Mouse (Mus musculus) activated CD4-positive, CD25-positive, alpha-beta regulatory T cell, adult 4 months (primary cell): ENCODE data around the gene Hap1. TPM values are rescaled to one million over a fixed set of nuclear protein-coding genes. Genes with fewer than 3 reads are reported as not detected.
A peak's percentile ranks its signal among the peaks of the same experiment; 100 is the strongest.
"Not testable (repeated sequence)": the region's sequence is repeated elsewhere in the genome, so short reads cannot be mapped to it uniquely, and the experiment has no call there.

Experiments used
- ATAC-seq: one replicate; pipeline ENCODE4 v1.8.0; 2017
- polyA plus RNA-seq, 2 experiments: library from polyadenylated mRNA; unstranded; fragments of 100-300 nt; shearing (Covaris generic); gene quantifications; one replicate each; pipeline ENCODE4 v1.2.1; 2017

Gene Hap1
- polyA plus RNA-seq, 2 experiments from 2014 or later: 0.87 TPM; not detected in 1

DNA sequence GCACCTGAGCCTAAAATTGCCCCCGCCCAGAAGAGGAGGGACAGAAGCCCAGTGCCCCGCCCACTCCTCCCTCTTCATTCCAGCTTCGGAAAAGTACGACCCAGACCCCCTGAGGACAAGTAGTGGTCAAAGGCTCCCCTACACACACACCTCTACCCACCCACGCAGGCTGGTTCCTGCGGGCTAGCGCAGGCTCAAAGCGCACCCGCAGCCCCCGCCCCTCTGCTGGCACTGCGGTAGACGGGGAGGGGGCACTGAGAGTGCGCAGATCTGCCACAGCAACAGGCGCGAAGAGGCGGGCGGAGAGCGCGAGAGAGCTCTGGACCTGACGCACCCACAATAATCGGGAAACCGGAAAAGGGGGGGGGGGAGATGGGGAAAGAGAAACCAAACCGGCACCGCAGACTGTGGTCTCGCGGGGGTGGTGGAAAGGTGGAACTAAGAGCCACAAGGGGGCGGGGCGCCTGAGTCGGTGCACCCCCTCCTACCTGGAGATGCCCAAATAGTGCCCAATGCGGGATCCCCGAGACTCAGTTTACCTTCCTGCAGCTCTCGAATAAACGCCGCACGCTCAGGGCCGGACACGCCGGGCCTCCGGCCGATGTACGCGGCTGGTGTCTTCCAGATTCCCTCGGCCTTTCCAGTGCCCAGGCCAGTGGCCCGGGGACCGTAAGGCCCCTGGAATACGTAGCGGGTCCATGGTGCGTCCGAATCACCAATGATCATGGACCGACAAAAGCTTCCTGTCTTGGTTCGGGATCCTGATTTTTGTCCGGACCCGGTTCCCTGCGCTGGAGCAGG, 577 bp downstream of the Hap1 start:
- ATAC-seq: peak; percentile 73

DNA sequence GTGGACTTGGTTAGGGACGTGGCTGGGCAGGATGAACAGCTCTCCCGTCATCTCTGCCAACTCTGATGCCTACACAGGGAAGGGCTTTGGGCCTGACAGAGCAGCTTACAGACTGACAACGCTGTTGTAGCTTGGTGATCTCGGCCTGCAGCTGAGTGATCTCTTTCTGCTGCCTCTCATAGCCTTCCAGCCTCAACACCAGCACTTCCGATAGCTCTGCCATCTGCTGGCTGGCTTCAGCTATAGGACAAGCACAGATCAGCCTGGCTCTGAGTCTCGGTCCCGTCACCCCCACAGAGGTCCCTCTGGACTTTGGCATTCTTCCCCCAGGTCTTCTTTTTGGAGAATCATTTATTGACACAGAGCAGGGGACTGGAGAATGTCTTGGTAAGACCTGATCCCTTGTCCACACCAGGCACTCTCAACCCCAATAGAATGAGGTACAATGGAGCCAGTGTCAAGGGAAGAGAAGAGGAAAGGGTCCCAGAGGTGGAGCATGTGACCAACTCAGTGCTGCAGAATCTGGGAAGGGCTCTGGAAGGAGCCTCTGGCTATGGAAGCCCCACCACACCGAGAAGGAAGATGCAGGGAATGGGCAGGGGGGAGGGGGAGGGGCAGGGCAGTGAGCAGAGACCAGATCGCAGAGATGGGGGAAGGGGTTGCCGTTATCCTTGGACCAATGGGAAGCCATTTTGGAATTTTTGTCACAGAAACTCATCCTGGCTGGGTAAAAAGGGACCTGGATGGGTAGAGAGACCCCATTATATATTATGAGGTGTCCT, 3.7 kb downstream of the Hap1 start:
- ATAC-seq: no peak

DNA sequence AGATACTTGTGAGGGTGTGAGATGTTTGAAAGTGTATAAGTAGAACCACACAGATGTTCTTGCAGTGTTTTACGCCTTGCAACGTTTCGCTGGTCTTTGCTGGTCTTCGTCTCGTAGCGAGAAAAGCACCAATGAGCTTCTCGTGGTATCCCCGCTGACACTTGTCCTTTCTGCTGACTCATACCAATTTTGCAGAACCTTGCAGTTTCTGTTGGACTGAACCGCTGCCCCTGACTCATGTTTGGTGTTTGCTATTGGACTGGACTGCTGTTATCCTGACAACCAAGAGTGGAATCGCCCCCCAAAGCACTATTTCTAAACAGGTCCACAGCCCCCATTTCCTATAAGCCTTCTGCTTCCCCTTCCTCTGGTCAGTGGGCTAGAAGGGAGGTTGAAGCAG, 11.7 kb downstream of the Hap1 start:
- no peak for ATAC-seq

DNA sequence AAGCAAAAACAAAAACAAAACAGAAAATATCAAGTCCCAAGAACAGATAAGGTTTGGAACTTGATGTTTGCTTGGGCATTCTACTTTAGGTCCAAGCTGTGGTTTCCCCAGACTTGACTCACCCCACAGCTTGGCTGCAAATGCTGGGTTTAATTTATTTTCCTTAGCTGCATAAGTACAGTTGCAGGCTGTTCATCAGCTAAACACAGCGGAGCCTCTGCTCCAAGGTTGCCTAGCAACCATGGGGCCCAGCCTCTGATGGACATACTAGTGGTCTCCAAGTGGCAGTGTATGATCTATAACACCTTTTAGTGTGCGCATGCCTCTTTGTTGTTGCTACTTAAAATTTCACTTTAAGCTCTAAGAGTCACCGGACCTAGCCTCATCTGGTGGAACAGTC, 20.2 kb downstream of the Hap1 start:
- ATAC-seq: no peak

- no peak for ATAC-seq
Observed at GRCm38 (mm10) chr11:100333944-100334457, 21.9 kb downstream of the Hap1 start, which contains the start of gene Gast. Gast (plus strand) TSS chr11:100334407.

DNA sequence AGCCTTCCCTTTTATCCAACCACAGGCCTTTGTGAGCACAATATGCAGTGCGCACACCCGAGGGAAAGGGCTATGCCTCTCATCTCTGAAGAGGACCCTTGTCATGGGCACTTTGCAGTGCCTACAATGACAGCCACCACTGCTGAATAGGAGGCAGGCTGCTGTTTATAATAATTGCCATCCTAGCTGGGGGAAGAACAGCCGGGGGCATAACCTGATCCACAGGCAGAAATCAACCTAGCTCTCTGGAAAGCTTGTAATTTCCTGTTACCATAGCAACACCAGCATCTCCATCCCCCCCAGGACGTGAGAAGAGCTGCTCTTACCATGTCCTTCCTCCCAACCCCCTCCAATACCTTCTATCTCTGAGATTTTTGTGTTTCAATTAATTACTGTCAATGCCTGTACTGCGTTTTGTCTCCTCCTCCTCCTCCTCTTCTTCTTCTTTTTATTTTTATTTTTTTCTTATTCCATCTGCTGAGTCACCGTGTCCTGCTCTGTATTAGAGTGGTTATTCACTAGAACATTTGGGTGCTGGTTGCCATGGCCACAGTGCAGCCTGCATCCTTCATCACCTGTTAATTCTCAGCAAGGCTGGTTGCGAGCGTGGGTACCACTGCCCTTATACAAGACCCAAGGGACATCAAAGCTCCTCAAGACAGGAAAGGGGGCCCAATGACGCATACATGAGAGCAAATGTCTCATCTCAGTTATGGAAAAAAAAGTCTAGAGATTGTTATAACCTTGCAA, 23.0 kb downstream of the Hap1 start:
- ATAC-seq: no peak

- ATAC-seq: not testable (repeated sequence)
Observed at GRCm38 (mm10) chr11:100330816-100331375, 25.0 kb downstream of the Hap1 start.

- no peak for ATAC-seq
Observed at GRCm38 (mm10) chr11:100330235-100330634, 25.7 kb downstream of the Hap1 start.

GRCm38 (mm10) chr11:100327761-100328160, 28.2 kb downstream of the Hap1 start:
- no peak for ATAC-seq

GRCm38 (mm10) chr11:100327316-100327715, 28.6 kb downstream of the Hap1 start:
- no peak for ATAC-seq

DNA sequence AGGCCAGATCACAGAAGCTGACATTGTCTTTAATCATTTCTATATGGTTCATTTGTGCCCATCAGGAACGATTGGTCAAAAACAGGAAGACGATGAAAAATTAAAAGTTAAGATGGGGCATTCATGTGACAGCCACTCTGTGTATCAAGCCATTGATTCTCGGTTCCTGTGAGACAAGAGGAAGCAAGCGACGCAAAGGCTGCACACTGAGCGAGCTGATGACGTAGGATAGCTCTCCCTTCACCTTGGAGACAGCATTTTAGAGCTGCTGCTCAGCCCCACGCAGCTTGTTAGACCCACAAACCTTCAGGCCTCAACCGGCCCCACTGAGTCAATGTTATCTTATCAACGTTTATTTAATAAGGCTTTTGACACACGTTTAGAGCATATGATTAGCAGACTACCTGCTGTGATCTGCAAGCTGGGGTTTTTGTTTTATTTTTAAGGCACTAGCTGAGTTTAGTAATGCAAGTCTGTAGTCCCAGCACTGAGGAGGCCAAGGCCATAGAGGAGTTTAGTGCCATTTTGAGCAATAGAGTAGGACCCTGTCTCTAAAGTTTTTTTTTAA, 30.8 kb downstream of the Hap1 start:
- no peak for ATAC-seq

- ATAC-seq: peak; percentile 7
Observed at GRCm38 (mm10) chr11:100323578-100323977, 32.4 kb downstream of the Hap1 start.

DNA sequence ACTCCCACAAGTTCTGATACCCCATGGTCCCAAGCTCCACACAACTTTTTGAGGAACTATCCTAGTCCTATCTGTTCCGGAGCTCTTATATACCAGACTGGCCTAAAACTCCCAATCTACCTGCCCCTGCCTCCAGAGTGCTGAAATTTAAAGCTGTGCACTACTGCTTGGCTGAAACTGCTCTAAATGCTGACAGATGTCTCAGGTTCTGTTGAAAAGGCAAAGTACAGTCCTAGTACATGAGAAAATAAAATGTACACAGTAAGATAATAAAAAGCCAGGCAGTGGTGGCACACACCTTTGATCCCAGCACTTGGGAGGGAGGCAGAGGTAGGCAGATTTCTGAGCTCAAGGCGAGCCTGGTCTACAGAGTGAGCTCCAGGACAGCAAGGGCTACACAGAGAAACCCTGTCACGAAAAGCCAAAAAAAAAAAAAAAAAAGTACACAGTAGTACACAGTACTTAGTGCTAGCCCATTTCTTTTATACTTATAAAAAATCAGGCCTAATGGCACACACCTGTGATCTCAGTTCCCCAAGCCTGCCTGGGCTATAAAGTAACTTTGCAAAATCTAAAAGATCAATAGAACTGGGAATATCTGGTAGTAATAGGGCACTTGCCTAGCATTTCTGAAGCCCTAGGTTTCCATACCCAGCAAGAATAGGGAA, 33.2 kb downstream of the Hap1 start:
- ATAC-seq: no peak

GRCm38 (mm10) chr11:100321479-100322305, 34.2 kb downstream of the Hap1 start:
- not testable (repeated sequence) for ATAC-seq

GRCm38 (mm10) chr11:100320701-100321410, 35.1 kb downstream of the Hap1 start:
- ATAC-seq: not testable (repeated sequence)

DNA sequence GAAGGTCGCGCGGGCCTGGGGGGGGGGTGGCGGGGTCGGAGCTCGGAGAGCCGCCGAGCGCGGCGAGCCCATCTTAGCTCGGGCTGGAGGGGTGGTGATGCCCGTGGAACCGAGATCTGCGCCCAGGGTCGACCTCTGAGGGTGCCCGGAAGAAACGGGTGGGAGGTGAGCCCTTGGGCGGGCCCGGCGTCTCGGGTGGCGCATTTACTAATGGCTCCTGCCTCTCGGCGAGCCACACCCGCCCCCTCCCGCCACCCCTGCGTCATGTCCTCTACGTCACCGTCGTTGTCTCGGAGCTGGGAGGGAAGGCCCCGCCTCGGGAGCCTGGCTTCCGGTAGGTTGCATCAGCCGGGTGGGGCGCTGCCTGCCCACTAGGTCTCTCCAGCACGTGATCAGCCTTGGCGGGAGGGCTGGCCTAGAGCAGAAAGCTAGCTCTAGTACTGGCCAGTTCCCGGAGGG, 35.7 kb downstream of the Hap1 start:
- ATAC-seq: peak; percentile 79

DNA sequence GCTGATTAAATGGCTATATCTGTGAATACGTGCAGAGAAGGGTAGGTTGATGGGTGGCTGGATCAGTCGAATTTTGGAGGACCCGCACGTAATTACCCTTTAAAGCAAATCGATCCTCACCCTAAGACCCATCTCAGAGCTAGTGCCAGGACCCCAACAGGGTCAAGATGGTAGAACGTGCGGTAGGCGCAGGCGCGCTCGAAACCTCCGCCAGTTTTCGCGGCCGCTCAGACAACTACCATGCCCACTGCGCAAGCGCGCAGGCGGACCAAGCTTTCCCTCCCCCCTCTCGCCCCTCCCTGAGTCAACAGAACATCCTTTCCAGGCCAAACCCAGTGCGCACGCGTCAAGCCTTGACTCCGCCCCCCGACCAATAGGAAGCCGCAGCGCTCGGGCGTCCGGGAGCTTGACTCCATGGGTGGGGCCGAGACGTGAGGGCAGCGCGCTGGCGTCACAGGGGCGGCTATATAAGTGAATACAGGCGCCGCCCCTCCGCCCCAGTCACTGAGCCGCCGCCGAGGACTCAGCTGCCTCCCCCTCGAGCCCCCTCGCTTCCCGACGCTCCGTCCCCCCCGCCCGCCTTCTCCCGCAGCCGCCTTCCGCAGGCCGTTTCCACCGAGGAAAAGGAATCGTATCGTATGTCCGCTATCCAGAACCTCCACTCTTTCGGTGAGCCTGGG, 36.3 kb downstream of the Hap1 start, which contains the start of gene Eif1:
TSS of gene Eif1 (plus strand) at position 394 of the 680 bp plus-strand sequence.
- ATAC-seq: peak; percentile 62

DNA sequence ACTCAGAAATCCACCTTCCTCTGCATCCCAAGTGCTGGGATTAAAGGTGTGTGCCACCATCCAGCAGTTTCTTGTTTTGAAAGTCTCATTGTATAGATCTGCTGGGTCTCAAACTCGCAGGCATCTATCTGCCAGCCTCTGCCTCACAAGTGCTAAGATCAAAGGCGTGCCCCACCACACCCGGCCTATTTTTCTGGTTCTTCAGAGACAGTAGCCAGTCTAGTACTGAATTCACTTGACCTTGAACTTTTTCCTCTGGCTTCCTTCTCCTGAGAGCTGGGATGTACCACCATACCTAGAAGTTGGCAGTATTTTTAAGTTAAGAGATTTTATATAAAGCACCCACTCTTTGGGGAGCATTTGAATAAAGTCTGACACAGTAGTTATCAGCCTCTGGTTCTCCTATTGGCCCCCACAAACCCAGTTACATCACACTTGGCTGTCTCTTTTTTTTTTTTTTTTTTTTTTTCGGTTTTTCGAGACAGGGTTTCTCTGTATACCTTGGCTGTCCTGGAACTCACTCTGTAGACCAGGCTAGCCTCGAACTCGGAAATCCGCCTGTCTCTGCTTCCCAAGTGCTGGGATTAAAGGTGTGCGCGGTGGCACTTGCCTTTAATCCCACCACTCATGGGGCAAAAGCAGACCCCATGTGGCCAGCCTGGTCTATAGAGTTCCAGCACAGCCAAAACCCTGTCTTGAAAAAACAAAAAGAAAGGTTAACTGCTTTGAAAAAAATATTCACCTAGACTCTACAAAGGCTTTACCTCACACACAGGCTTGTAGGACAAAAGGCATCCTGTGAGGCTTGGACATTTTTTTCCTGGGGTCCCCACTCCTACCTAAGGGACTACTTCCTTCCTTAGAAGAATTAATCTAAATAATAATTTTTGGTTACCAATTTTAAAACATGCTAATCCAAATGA, 37.1 kb downstream of the Hap1 start:
- ATAC-seq: no peak
